Mouse (Mus musculus): ENCODE measurements around the gene Pramel6. TPM values are rescaled to one million over a fixed set of nuclear protein-coding genes. Genes with fewer than 3 reads are reported as not detected.
"Not testable (repeated sequence)": the region's sequence is repeated elsewhere in the genome, so short reads cannot be mapped to it uniquely, and the experiment has no call there.

Pramel6 gene
- not detected in 2 replicates for polyA plus RNA-seq (2014; fragmentation: Nextera tagmentation; extraction: Ambion mirVana)

- H3K9ac ChIP-seq (replicated peaks; ENCODE audit: low read length): no peak within 1 kb of the TSS
- ATAC-seq (replicated peaks; ENCODE audit: insufficient number of reproducible peaks, low FRiP score, low TSS enrichment, low read depth) (no peak), DNase-seq (ENCODE audit: low spot score) (no peak)
- WGBS: 89% methylated on average over 6 of the region's 6 CpGs
- no peaks in the 10 kb centered on the region for H3K4me1 ChIP-seq (ENCODE audit: control insufficient read depth, insufficient read depth, low read length)
- H3K27ac ChIP-seq (replicated peaks; ENCODE audit: low read depth, low read length): no peak within 1 kb of the TSS
- H3K27me3 ChIP-seq (ENCODE audit: control insufficient read depth, insufficient read depth, low read length): no peaks in the 10 kb centered on the region
- no peaks in the 10 kb centered on the region for H3K9me3 ChIP-seq (replicated peaks; ENCODE audit: control insufficient read depth, low read length)
- H3K36me3 ChIP-seq (replicated peaks; ENCODE audit: control insufficient read depth, insufficient read depth, low read depth, low read length): no peaks in the 10 kb centered on the region
- H3K4me3 ChIP-seq (ENCODE audit: low read depth, low read length): no peak within 1 kb of the TSS
- H3K4me2 ChIP-seq (ENCODE audit: low read depth, low read length): no peak within 1 kb of the TSS
Observed at GRCm38 (mm10) chr2:87506265-87506664, at the start of gene Pramel6. TSS of gene Pramel6 (plus strand) at chr2:87506565.

GRCm38 (mm10) chr2:87461769-87462168, 44.6 kb upstream of the Pramel6 start:
- H3K36me3 ChIP-seq (replicated peaks; ENCODE audit: control insufficient read depth, insufficient read depth, low read depth, low read length): no peaks in the 10 kb centered on the region
- 88% methylated on average over 4 of the region's 4 CpGs for WGBS
- H3K4me3 ChIP-seq (ENCODE audit: low read depth, low read length): no peak overlapping the region

GRCm38 (mm10) chr2:87480207-87480606, 26.2 kb upstream of the Pramel6 start:
- no peak overlapping the region for H3K27ac ChIP-seq (replicated peaks; ENCODE audit: low read depth, low read length)
- H3K27me3 ChIP-seq (ENCODE audit: control insufficient read depth, insufficient read depth, low read length): no peaks in the 10 kb centered on the region
- no peak overlapping the region for H3K4me2 ChIP-seq (ENCODE audit: low read depth, low read length)
- H3K9ac ChIP-seq (replicated peaks; ENCODE audit: low read length): no peak overlapping the region
- no peak for ATAC-seq (replicated peaks; ENCODE audit: insufficient number of reproducible peaks, low FRiP score, low TSS enrichment, low read depth)
- no peak overlapping the region for H3K4me3 ChIP-seq (ENCODE audit: low read depth, low read length)
- H3K4me1 ChIP-seq (ENCODE audit: control insufficient read depth, insufficient read depth, low read length): no peaks in the 10 kb centered on the region
- no peaks in the 10 kb centered on the region for H3K9me3 ChIP-seq (replicated peaks; ENCODE audit: control insufficient read depth, low read length)
- H3K36me3 ChIP-seq (replicated peaks; ENCODE audit: control insufficient read depth, insufficient read depth, low read depth, low read length): no peaks in the 10 kb centered on the region
- no peak for DNase-seq (ENCODE audit: low spot score)

More at GRCm38 (mm10) chr2:87461769-87462168, 44.6 kb upstream of the Pramel6 start:
- H3K9me3 ChIP-seq (replicated peaks; ENCODE audit: control insufficient read depth, low read length): no peaks in the 10 kb centered on the region
- no peak overlapping the region for H3K4me2 ChIP-seq (ENCODE audit: low read depth, low read length)
- no peaks in the 10 kb centered on the region for H3K27me3 ChIP-seq (ENCODE audit: control insufficient read depth, insufficient read depth, low read length)
- no peak overlapping the region for H3K9ac ChIP-seq (replicated peaks; ENCODE audit: low read length)
- DNase-seq (ENCODE audit: low spot score) (no peak), ATAC-seq (replicated peaks; ENCODE audit: insufficient number of reproducible peaks, low FRiP score, low TSS enrichment, low read depth) (no peak)
- H3K4me1 ChIP-seq (ENCODE audit: control insufficient read depth, insufficient read depth, low read length): no peaks in the 10 kb centered on the region
- no peak overlapping the region for H3K27ac ChIP-seq (replicated peaks; ENCODE audit: low read depth, low read length)

- Histone ChIP-seq H3K27me3 (ENCODE audit: control insufficient read depth, insufficient read depth, low read length) (no peaks in the 10 kb centered on the region), H3K27ac (replicated peaks; ENCODE audit: low read depth, low read length) (no peak overlapping the region), H3K4me2 (ENCODE audit: low read depth, low read length) (no peak overlapping the region), H3K4me3 (ENCODE audit: low read depth, low read length) (no peak overlapping the region), H3K36me3 (replicated peaks; ENCODE audit: control insufficient read depth, insufficient read depth, low read depth, low read length) (no peaks in the 10 kb centered on the region), H3K4me1 (ENCODE audit: control insufficient read depth, insufficient read depth, low read length) (no peaks in the 10 kb centered on the region), H3K9me3 (replicated peaks; ENCODE audit: control insufficient read depth, low read length) (no peaks in the 10 kb centered on the region), H3K9ac (replicated peaks; ENCODE audit: low read length) (no peak overlapping the region)
- no peak for ATAC-seq (replicated peaks; ENCODE audit: insufficient number of reproducible peaks, low FRiP score, low TSS enrichment, low read depth)
- WGBS: 85% methylated on average over 4 of the region's 4 CpGs
- DNase-seq (ENCODE audit: low spot score): no peak
Observed at GRCm38 (mm10) chr2:87481158-87481557, 25.2 kb upstream of the Pramel6 start.

GRCm38 (mm10) chr2:87482276-87482675, 24.1 kb upstream of the Pramel6 start:
- ATAC-seq (replicated peaks; ENCODE audit: insufficient number of reproducible peaks, low FRiP score, low TSS enrichment, low read depth) (no peak), DNase-seq (ENCODE audit: low spot score) (no peak)
- Histone ChIP-seq H3K4me3 (ENCODE audit: low read depth, low read length) (no peak overlapping the region), H3K27ac (replicated peaks; ENCODE audit: low read depth, low read length) (no peak overlapping the region), H3K36me3 (replicated peaks; ENCODE audit: control insufficient read depth, insufficient read depth, low read depth, low read length) (no peaks in the 10 kb centered on the region), H3K9ac (replicated peaks; ENCODE audit: low read length) (no peak overlapping the region), H3K9me3 (replicated peaks; ENCODE audit: control insufficient read depth, low read length) (no peaks in the 10 kb centered on the region), H3K4me2 (ENCODE audit: low read depth, low read length) (no peak overlapping the region), H3K27me3 (ENCODE audit: control insufficient read depth, insufficient read depth, low read length) (no peaks in the 10 kb centered on the region), H3K4me1 (ENCODE audit: control insufficient read depth, insufficient read depth, low read length) (no peaks in the 10 kb centered on the region)
- WGBS: 73% methylated on average over 2 of the region's 2 CpGs

GRCm38 (mm10) chr2:87496993-87497392, 9.4 kb upstream of the Pramel6 start, which contains the start of gene Pramel7:
TSS of gene Pramel7 (minus strand) at chr2:87497093.
- H3K4me3 ChIP-seq (ENCODE audit: low read depth, low read length); H3K27ac ChIP-seq (replicated peaks; ENCODE audit: low read depth, low read length); H3K27me3 ChIP-seq (ENCODE audit: control insufficient read depth, insufficient read depth, low read length); H3K4me2 ChIP-seq (ENCODE audit: low read depth, low read length); H3K36me3 ChIP-seq (replicated peaks; ENCODE audit: control insufficient read depth, insufficient read depth, low read depth, low read length); H3K9me3 ChIP-seq (replicated peaks; ENCODE audit: control insufficient read depth, low read length); ATAC-seq (replicated peaks; ENCODE audit: insufficient number of reproducible peaks, low FRiP score, low TSS enrichment, low read depth); H3K4me1 ChIP-seq (ENCODE audit: control insufficient read depth, insufficient read depth, low read length); DNase-seq (ENCODE audit: low spot score); H3K9ac ChIP-seq (replicated peaks; ENCODE audit: low read length): not testable (repeated sequence)
- 93% methylated on average over 3 of the region's 5 CpGs for WGBS

- 88% methylated on average over 2 of the region's 2 CpGs for WGBS
Observed at GRCm38 (mm10) chr2:87515046-87515445, 8.7 kb downstream of the Pramel6 start.

GRCm38 (mm10) chr2:87515457-87516060, 9.2 kb downstream of the Pramel6 start:
- H3K27me3 ChIP-seq (ENCODE audit: control insufficient read depth, insufficient read depth, low read length): no peaks in the 10 kb centered on the region
- no peaks in the 10 kb centered on the region for H3K9me3 ChIP-seq (replicated peaks; ENCODE audit: control insufficient read depth, low read length)
- H3K4me3 ChIP-seq (ENCODE audit: low read depth, low read length): no peak overlapping the region
- H3K4me2 ChIP-seq (ENCODE audit: low read depth, low read length): no peak overlapping the region
- DNase-seq (ENCODE audit: low spot score) (no peak), ATAC-seq (replicated peaks; ENCODE audit: insufficient number of reproducible peaks, low FRiP score, low TSS enrichment, low read depth) (no peak)
- H3K36me3 ChIP-seq (replicated peaks; ENCODE audit: control insufficient read depth, insufficient read depth, low read depth, low read length): no peaks in the 10 kb centered on the region
- H3K4me1 ChIP-seq (ENCODE audit: control insufficient read depth, insufficient read depth, low read length): no peaks in the 10 kb centered on the region
- WGBS: 82% methylated on average over 7 of the region's 8 CpGs
- no peak overlapping the region for H3K27ac ChIP-seq (replicated peaks; ENCODE audit: low read depth, low read length)
- no peak overlapping the region for H3K9ac ChIP-seq (replicated peaks; ENCODE audit: low read length)

More at GRCm38 (mm10) chr2:87515046-87515445, 8.7 kb downstream of the Pramel6 start:
- Histone ChIP-seq H3K9me3 (replicated peaks; ENCODE audit: control insufficient read depth, low read length) (no peaks in the 10 kb centered on the region), H3K4me3 (ENCODE audit: low read depth, low read length) (no peak overlapping the region), H3K4me2 (ENCODE audit: low read depth, low read length) (no peak overlapping the region), H3K27ac (replicated peaks; ENCODE audit: low read depth, low read length) (no peak overlapping the region), H3K9ac (replicated peaks; ENCODE audit: low read length) (no peak overlapping the region), H3K27me3 (ENCODE audit: control insufficient read depth, insufficient read depth, low read length) (no peaks in the 10 kb centered on the region), H3K36me3 (replicated peaks; ENCODE audit: control insufficient read depth, insufficient read depth, low read depth, low read length) (no peaks in the 10 kb centered on the region), H3K4me1 (ENCODE audit: control insufficient read depth, insufficient read depth, low read length) (no peaks in the 10 kb centered on the region)
- DNase-seq (ENCODE audit: low spot score) (no peak), ATAC-seq (replicated peaks; ENCODE audit: insufficient number of reproducible peaks, low FRiP score, low TSS enrichment, low read depth) (no peak)

Measured in embryonic facial prominence, embryonic 11.5 days (tissue).